Mouse (Mus musculus) layer of hippocampus, adult 18-20 months (tissue): Measurements from ENCODE around the gene Clstn2. TPM values are rescaled to one million over a fixed set of nuclear protein-coding genes. Genes with fewer than 3 reads are reported as not detected.

Source experiments
- DNase-seq, 2 experiments: peaks; one replicate each; pipeline ENCODE4 v3.0.0; 2022; ENCODE audit warnings: low spot score in 2 of 2
- long read RNA-seq: library from polyadenylated mRNA; stranded (forward); transcript quantifications from one replicate; pipeline ENCODE4 v2.0.0, GENCODE M21; 2021
- total RNA-seq, 2 experiments: library from RNA; stranded (reverse); gene quantifications; 2 replicates each; pipeline ENCODE4 v1.2.3; 2021

Clstn2 gene
- total RNA-seq: 100 to 1,000 TPM; 130 TPM
- long read RNA-seq, partial matches to known transcripts: 67 of 71 reads
- long read RNA-seq, other reads (novel, unspliced or antisense): 4 of 71 reads

GRCm38 (mm10) chr9:98032573-98033272 lies at the start of gene Clstn2:
Clstn2 (minus strand) TSS chr9:98033181.
- DNase-seq: peak; percentile 69 to 84

GRCm38 (mm10) chr9:98067767-98068166 lies 34.8 kb upstream of the Clstn2 start:
- no peak for DNase-seq

- DNase-seq: no peak
These were observed 28.7 kb upstream of the Clstn2 start for GRCm38 (mm10) chr9:98061646-98062045.

GRCm38 (mm10) chr9:98057291-98057690 lies 24.3 kb upstream of the Clstn2 start:
- DNase-seq: peak in 1 of 2 experiments; percentile 4

- no peak for DNase-seq
These were observed 18.4 kb upstream of the Clstn2 start for GRCm38 (mm10) chr9:98051343-98051742.

- DNase-seq: peak in 1 of 2 experiments; percentile 39
These were observed 383 bp upstream of the Clstn2 start for GRCm38 (mm10) chr9:98033273-98033855.

- DNase-seq: peak in 1 of 2 experiments; percentile 44
These were observed 946 bp downstream of the Clstn2 start for GRCm38 (mm10) chr9:98031898-98032572.

- peak in 1 of 2 experiments; percentile 72 for DNase-seq
These were observed 2.3 kb downstream of the Clstn2 start for GRCm38 (mm10) chr9:98030715-98031114.

- DNase-seq: no peak
These were observed 7.4 kb downstream of the Clstn2 start for GRCm38 (mm10) chr9:98025548-98025947.

GRCm38 (mm10) chr9:98023069-98023468 lies 9.9 kb downstream of the Clstn2 start:
- no peak for DNase-seq

- peak in 1 of 2 experiments; percentile 61 for DNase-seq
These were observed 13.1 kb downstream of the Clstn2 start for GRCm38 (mm10) chr9:98019876-98020275.

- peak; percentile 59 to 81 for DNase-seq
These were observed 14.3 kb downstream of the Clstn2 start for GRCm38 (mm10) chr9:98018687-98019086.

- no peak for DNase-seq
These were observed 16.4 kb downstream of the Clstn2 start for GRCm38 (mm10) chr9:98016576-98016975.

- DNase-seq: no peak
These were observed 36.6 kb downstream of the Clstn2 start for GRCm38 (mm10) chr9:97996349-97996748.

GRCm38 (mm10) chr9:97995723-97996122 lies 37.3 kb downstream of the Clstn2 start:
- DNase-seq: no peak

GRCm38 (mm10) chr9:97992131-97992530 lies 40.9 kb downstream of the Clstn2 start:
- DNase-seq: no peak

- no peak for DNase-seq
These were observed 55.6 kb downstream of the Clstn2 start for GRCm38 (mm10) chr9:97977339-97977738.

GRCm38 (mm10) chr9:97974801-97975347 lies 58.1 kb downstream of the Clstn2 start:
- DNase-seq: peak; percentile 32 to 43

- peak; percentile 16 to 48 for DNase-seq
These were observed 66.3 kb downstream of the Clstn2 start for GRCm38 (mm10) chr9:97966691-97967090.

- no peak for DNase-seq
These were observed 75.5 kb downstream of the Clstn2 start for GRCm38 (mm10) chr9:97957508-97957907.

- peak; percentile 17 to 34 for DNase-seq
These were observed 76.4 kb downstream of the Clstn2 start for GRCm38 (mm10) chr9:97956407-97957106.
